Mouse (Mus musculus) heart, embryonic 15.5 days (tissue): ENCODE measurements around the gene Fmo3. TPM values are rescaled to one million over a fixed set of nuclear protein-coding genes. Genes with fewer than 3 reads are reported as not detected.

Source experiments
- ATAC-seq: fragments of 200-750 bp; cut with Nextera tagmentation; replicated peaks from 2 replicates; pipeline ENCODE4 v1.8.0; 2017; ENCODE audit warnings: low read depth, moderate TSS enrichment; ENCODE audit not compliant: insufficient number of reproducible peaks, insufficient read depth, low FRiP score
- H3K27ac ChIP-seq: fragments of 300-500 bp; sonication (generic); 2 replicates; pipeline ENCODE4 v1.5.1; 2015; ENCODE audit warnings: mild to moderate bottlenecking, inconsistent platforms
- H3K27me3 ChIP-seq: fragments of 300-500 bp; sonication (generic); 2 replicates; pipeline ENCODE4 v1.6.1; 2015; ENCODE audit warnings: inconsistent platforms
- H3K36me3 ChIP-seq: fragments of 300-500 bp; sonication (generic); 2 replicates; pipeline ENCODE4 v1.6.1; 2015; ENCODE audit warnings: mild to moderate bottlenecking, inconsistent platforms
- H3K4me1 ChIP-seq: fragments of 300-500 bp; sonication (generic); replicated peaks from 2 replicates; pipeline ENCODE4 v1.6.1; 2015; ENCODE audit warnings: inconsistent platforms
- H3K4me2 ChIP-seq: fragments of 300-500 bp; sonication (generic); 2 replicates; pipeline ENCODE4 v1.6.1; 2015; ENCODE audit warnings: inconsistent platforms, mild to moderate bottlenecking, moderate library complexity
- H3K4me3 ChIP-seq: fragments of 300-500 bp; sonication (generic); 2 replicates; pipeline ENCODE4 v1.5.1; 2015; ENCODE audit warnings: mild to moderate bottlenecking, inconsistent platforms
- H3K9ac ChIP-seq: fragments of 300-500 bp; sonication (generic); 2 replicates; pipeline ENCODE4 v1.6.1; 2015; ENCODE audit warnings: mild to moderate bottlenecking, inconsistent platforms
- H3K9me3 ChIP-seq: fragments of 300-500 bp; sonication (generic); replicated peaks from 2 replicates; pipeline ENCODE4 v1.6.1; 2016; ENCODE audit warnings: inconsistent platforms
- WGBS: fragments of 180-500 bp; shearing (Covaris S2); methylation state at CpG from one replicate; pipeline ENCODE4 v1.1.7; 2015; ENCODE audit warnings: mixed read lengths; 5-methylcytosine and 5-hydroxymethylcytosine counted together
- polyA plus RNA-seq: library from polyadenylated mRNA; unstranded; fragments of >200 nt; fragmentation: Nextera tagmentation; extraction: Ambion mirVana; gene quantifications from 2 replicates; pipeline ENCODE4 v1.2.1, GENCODE M21; 2015

The Fmo3 gene
- polyA plus RNA-seq, 1 experiment from 2014 or later: 0.06 TPM

GRCm38 (mm10) chr1:162947934-162948333, 36.4 kb downstream of the Fmo3 start:
- H3K27me3 ChIP-seq: no peaks in the 10 kb centered on the region
- ATAC-seq: no peak
- no peaks in the 10 kb centered on the region for H3K36me3 ChIP-seq
- no peaks in the 10 kb centered on the region for H3K4me1 ChIP-seq
- H3K4me2 ChIP-seq: no peak overlapping the region
- 91% methylated on average over 6 of the region's 6 CpGs for WGBS
- no peak overlapping the region for H3K4me3 ChIP-seq
- H3K27ac ChIP-seq: no peak overlapping the region
- no peak overlapping the region for H3K9ac ChIP-seq
- H3K9me3 ChIP-seq: no peaks in the 10 kb centered on the region

- Histone ChIP-seq H3K27ac (no peak overlapping the region), H3K9me3 (no peaks in the 10 kb centered on the region), H3K27me3 (no peaks in the 10 kb centered on the region), H3K4me2 (no peak overlapping the region), H3K9ac (no peak overlapping the region), H3K4me3 (no peak overlapping the region), H3K36me3 (no peaks in the 10 kb centered on the region), H3K4me1 (no peaks in the 10 kb centered on the region)
- no peak for ATAC-seq
- WGBS: 77% methylated on average over 4 of the region's 4 CpGs
Measured at GRCm38 (mm10) chr1:162946837-162947558, 37.3 kb downstream of the Fmo3 start.

- Histone ChIP-seq H3K4me3 (no peak overlapping the region), H3K9me3 (no peaks in the 10 kb centered on the region), H3K27me3 (no peaks in the 10 kb centered on the region), H3K4me2 (no peak overlapping the region), H3K4me1 (no peaks in the 10 kb centered on the region), H3K9ac (no peak overlapping the region), H3K36me3 (no peaks in the 10 kb centered on the region), H3K27ac (no peak overlapping the region)
- WGBS: 54% methylated on average over 6 of the region's 6 CpGs
- no peak for ATAC-seq
Measured at GRCm38 (mm10) chr1:162943700-162944099, 40.6 kb downstream of the Fmo3 start.

GRCm38 (mm10) chr1:162938696-162939351, 45.5 kb downstream of the Fmo3 start:
- Histone ChIP-seq H3K9ac (no peak overlapping the region), H3K27me3 (no peaks in the 10 kb centered on the region), H3K4me3 (no peak overlapping the region), H3K4me2 (no peak overlapping the region), H3K36me3 (no peaks in the 10 kb centered on the region), H3K9me3 (no peaks in the 10 kb centered on the region), H3K27ac (peak overlapping the region; percentile 15; the same call in 1 of the 2 replicates), H3K4me1 (no peaks in the 10 kb centered on the region)
- WGBS: 55% methylated on average over 4 of the region's 4 CpGs
- ATAC-seq: peak; percentile 67

- Histone ChIP-seq H3K27ac (peak overlapping the region; percentile 17), H3K4me2 (no peak overlapping the region), H3K36me3 (no peaks in the 10 kb centered on the region), H3K4me3 (no peak overlapping the region), H3K4me1 (no peaks in the 10 kb centered on the region), H3K27me3 (no peaks in the 10 kb centered on the region), H3K9me3 (no peaks in the 10 kb centered on the region), H3K9ac (no peak overlapping the region)
- 0 out of 2 replicates have a peak, but pooled peaks have one; percentile 35 for ATAC-seq
- WGBS: 62% methylated on average over 5 of the region's 5 CpGs
Measured at GRCm38 (mm10) chr1:162937970-162938695, 46.2 kb downstream of the Fmo3 start.

GRCm38 (mm10) chr1:162937415-162937814, 46.9 kb downstream of the Fmo3 start, which contains the start of gene Fmo6:
Gene Fmo6, minus strand, starts transcription at chr1:162937515.
- no peak for ATAC-seq
- Histone ChIP-seq H3K36me3 (no peaks in the 10 kb centered on the region), H3K9me3 (no peaks in the 10 kb centered on the region), H3K4me2 (no peak within 1 kb of the TSS), H3K4me1 (no peaks in the 10 kb centered on the region), H3K27me3 (no peaks in the 10 kb centered on the region), H3K27ac (peak within 1 kb of the TSS; percentile 17), H3K4me3 (no peak within 1 kb of the TSS), H3K9ac (no peak within 1 kb of the TSS)
- 82% methylated on average over 6 of the region's 6 CpGs for WGBS

GRCm38 (mm10) chr1:162934374-162935012, 49.8 kb downstream of the Fmo3 start:
- no peak overlapping the region for H3K27ac ChIP-seq
- no peaks in the 10 kb centered on the region for H3K9me3 ChIP-seq
- no peaks in the 10 kb centered on the region for H3K36me3 ChIP-seq
- H3K4me3 ChIP-seq: no peak overlapping the region
- H3K4me1 ChIP-seq: no peaks in the 10 kb centered on the region
- H3K4me2 ChIP-seq: no peak overlapping the region
- H3K27me3 ChIP-seq: no peaks in the 10 kb centered on the region
- ATAC-seq: no peak
- H3K9ac ChIP-seq: no peak overlapping the region
- 68% methylated on average over 4 of the region's 4 CpGs for WGBS

GRCm38 (mm10) chr1:162932386-162932785, 51.9 kb downstream of the Fmo3 start:
- Histone ChIP-seq H3K27me3 (no peaks in the 10 kb centered on the region), H3K36me3 (no peaks in the 10 kb centered on the region), H3K4me2 (no peak overlapping the region), H3K27ac (no peak overlapping the region), H3K4me1 (no peaks in the 10 kb centered on the region), H3K4me3 (no peak overlapping the region), H3K9me3 (no peaks in the 10 kb centered on the region), H3K9ac (no peak overlapping the region)
- WGBS: 64% methylated on average over 4 of the region's 4 CpGs
- ATAC-seq: no peak

GRCm38 (mm10) chr1:162931880-162932279, 52.4 kb downstream of the Fmo3 start:
- peak overlapping the region; percentile 15; the same call in 1 of the 2 replicates for H3K27ac ChIP-seq
- ATAC-seq: no peak
- H3K4me1 ChIP-seq: no peaks in the 10 kb centered on the region
- no peak overlapping the region for H3K4me2 ChIP-seq
- H3K9ac ChIP-seq: no peak overlapping the region
- H3K4me3 ChIP-seq: no peak overlapping the region
- no peaks in the 10 kb centered on the region for H3K36me3 ChIP-seq
- H3K27me3 ChIP-seq: no peaks in the 10 kb centered on the region
- H3K9me3 ChIP-seq: no peaks in the 10 kb centered on the region
- WGBS: 85% methylated on average over 5 of the region's 5 CpGs

- WGBS: 61% methylated on average over 4 of the region's 4 CpGs
- Histone ChIP-seq H3K4me1 (no peaks in the 10 kb centered on the region), H3K9ac (no peak overlapping the region), H3K27me3 (no peaks in the 10 kb centered on the region), H3K9me3 (no peaks in the 10 kb centered on the region), H3K4me3 (no peak overlapping the region), H3K27ac (peak overlapping the region; percentile 15; the same call in 1 of the 2 replicates), H3K36me3 (no peaks in the 10 kb centered on the region), H3K4me2 (no peak overlapping the region)
- ATAC-seq: no peak
Measured at GRCm38 (mm10) chr1:162931310-162931875, 52.9 kb downstream of the Fmo3 start.

- 39% methylated on average over 2 of the region's 2 CpGs for WGBS
- Histone ChIP-seq H3K4me2 (no peak overlapping the region), H3K9ac (no peak overlapping the region), H3K4me3 (no peak overlapping the region), H3K27me3 (no peaks in the 10 kb centered on the region), H3K9me3 (no peaks in the 10 kb centered on the region), H3K27ac (no peak overlapping the region), H3K4me1 (no peaks in the 10 kb centered on the region), H3K36me3 (no peaks in the 10 kb centered on the region)
- ATAC-seq: no peak
Measured at GRCm38 (mm10) chr1:162930631-162931030, 53.7 kb downstream of the Fmo3 start.
